Mouse (Mus musculus) hindbrain, postnatal 0 days (tissue): ENCODE measurements around the gene Amz2. TPM values are rescaled to one million over a fixed set of nuclear protein-coding genes. Genes with fewer than 3 reads are reported as not detected.

Experiments used
- ATAC-seq: fragments of 200-750 bp; cut with Nextera tagmentation; 2 replicates; pipeline ENCODE4 v1.8.0; 2017; ENCODE audit warnings: mild to moderate bottlenecking, moderate TSS enrichment, moderate library complexity
- DNase-seq: peaks from one replicate; pipeline ENCODE4 v3.0.0-alpha.2; 2015; ENCODE audit warnings: low spot score
- H3K27ac ChIP-seq: fragments of 300-500 bp; sonication (generic); 2 replicates; pipeline ENCODE4 v1.5.1; 2014; ENCODE audit warnings: mild to moderate bottlenecking
- H3K27me3 ChIP-seq: fragments of 300-500 bp; sonication (generic); 2 replicates; pipeline ENCODE4 v1.6.1; 2014; ENCODE audit warnings: low read length, mixed read lengths; ENCODE audit not compliant: insufficient read depth
- H3K36me3 ChIP-seq: fragments of 300-500 bp; sonication (generic); 2 replicates; pipeline ENCODE4 v1.6.1; 2014; ENCODE audit warnings: low read length, mixed read lengths; ENCODE audit not compliant: insufficient read depth
- H3K4me1 ChIP-seq: fragments of 300-500 bp; sonication (generic); 2 replicates; pipeline ENCODE4 v1.6.1; 2014; ENCODE audit warnings: antibody characterized with exemption, low read length, mixed read lengths; ENCODE audit not compliant: insufficient read depth
- H3K4me2 ChIP-seq: fragments of 300-500 bp; sonication (generic); 2 replicates; pipeline ENCODE4 v1.6.1; 2014; ENCODE audit warnings: low read depth, mild to moderate bottlenecking, low read length, moderate library complexity, mixed read lengths
- H3K4me3 ChIP-seq: fragments of 300-500 bp; sonication (generic); 2 replicates; pipeline ENCODE4 v1.5.1; 2014; ENCODE audit warnings: low read length
- H3K9ac ChIP-seq: fragments of 300-500 bp; sonication (generic); replicated peaks from 2 replicates; pipeline ENCODE4 v1.6.1; 2014; ENCODE audit warnings: mild to moderate bottlenecking, low read length, moderate library complexity, mixed read lengths
- H3K9me3 ChIP-seq: fragments of 300-500 bp; sonication (generic); 2 replicates; pipeline ENCODE4 v1.6.1; 2016; ENCODE audit warnings: low read length, mixed read lengths
- CTCF ChIP-seq: IDR thresholded peaks from 2 replicates; pipeline ENCODE4 v1.5.1; 2016; ENCODE audit warnings: antibody characterized with exemption, control low read depth, low read depth
- WGBS: fragments of 180-500 bp; shearing (Covaris S2); extraction: QIAGEN DNeasy Blood & Tissue Kit; methylation state at CpG from one replicate; pipeline ENCODE4 v1.1.7; 2014; 5-methylcytosine and 5-hydroxymethylcytosine counted together
- polyA plus RNA-seq: library from polyadenylated mRNA; unstranded; fragments of >200 nt; fragmentation: Nextera tagmentation; extraction: Ambion mirVana; gene quantifications from 2 replicates; pipeline ENCODE4 v1.2.1, GENCODE M21; 2015
- total RNA-seq: library from RNA; depleted of rRNA; stranded (reverse); fragments of >200 nt; gene quantifications from 2 replicates; pipeline ENCODE4 v1.2.3, GENCODE M21; 2014

The Amz2 gene
- total and polyA plus RNA-seq, 2 experiments from 2014 or later = 38.4 to 145 TPM

- no peak for DNase-seq
- Histone ChIP-seq H3K9me3 (no peaks in the 10 kb centered on the region), H3K27ac (no peak overlapping the region), H3K36me3 (peaks cover 5% of the 10 kb centered on the region; the same call in 1 of the 2 replicates), H3K4me2 (no peak overlapping the region), H3K4me1 (no peaks in the 10 kb centered on the region), H3K9ac (no peak overlapping the region), H3K27me3 (no peaks in the 10 kb centered on the region), H3K4me3 (no peak overlapping the region)
- ATAC-seq = no peak
- no peak for TF ChIP-seq CTCF
- 69% methylated on average over 5 of the region's 5 CpGs for WGBS
Observed at GRCm38 (mm10) chr11:109442166-109442730, 16.5 kb downstream of the Amz2 start.

GRCm38 (mm10) chr11:109443468-109444263, 17.9 kb downstream of the Amz2 start:
- WGBS = 90% methylated on average over 8 of the region's 8 CpGs
- H3K4me3 ChIP-seq = no peak overlapping the region

GRCm38 (mm10) chr11:109444600-109444999, 18.9 kb downstream of the Amz2 start:
- ATAC-seq (no peak), DNase-seq (peak; percentile 38)
- Histone ChIP-seq H3K4me2 (no peak overlapping the region), H3K9me3 (no peaks in the 10 kb centered on the region), H3K27me3 (no peaks in the 10 kb centered on the region), H3K9ac (no peak overlapping the region), H3K36me3 (no peaks in the 10 kb centered on the region), H3K27ac (no peak overlapping the region), H3K4me3 (no peak overlapping the region), H3K4me1 (no peaks in the 10 kb centered on the region)
- peak; percentile 52 for TF ChIP-seq CTCF
- 51% methylated on average over 7 of the region's 7 CpGs for WGBS

More at GRCm38 (mm10) chr11:109443468-109444263, 17.9 kb downstream of the Amz2 start:
- H3K36me3 ChIP-seq = no peaks in the 10 kb centered on the region
- H3K4me1 ChIP-seq = no peaks in the 10 kb centered on the region
- no peaks in the 10 kb centered on the region for H3K9me3 ChIP-seq
- DNase-seq (no peak), ATAC-seq (no peak)
- no peaks in the 10 kb centered on the region for H3K27me3 ChIP-seq
- H3K9ac ChIP-seq = no peak overlapping the region
- no peak overlapping the region for H3K27ac ChIP-seq
- no peak; the same call in 1 of the 2 replicates for TF ChIP-seq CTCF
- H3K4me2 ChIP-seq = no peak overlapping the region

- no peaks in the 10 kb centered on the region for H3K4me1 ChIP-seq
- no peak overlapping the region for H3K27ac ChIP-seq
- TF ChIP-seq CTCF = peak; percentile 84
- no peak overlapping the region for H3K9ac ChIP-seq
- 52% methylated on average over 13 of the region's 13 CpGs for WGBS
- peak; percentile 70 for ATAC-seq
- no peaks in the 10 kb centered on the region for H3K36me3 ChIP-seq
- H3K4me2 ChIP-seq = no peak overlapping the region
- no peaks in the 10 kb centered on the region for H3K9me3 ChIP-seq
- H3K4me3 ChIP-seq = no peak overlapping the region
- peak; percentile 84 for DNase-seq
- H3K27me3 ChIP-seq = no peaks in the 10 kb centered on the region
Observed at GRCm38 (mm10) chr11:109445438-109446035, 19.8 kb downstream of the Amz2 start.

- ATAC-seq = no peak
- Histone ChIP-seq H3K4me1 (no peaks in the 10 kb centered on the region), H3K4me2 (no peak overlapping the region), H3K9me3 (no peaks in the 10 kb centered on the region), H3K4me3 (no peak overlapping the region), H3K27me3 (no peaks in the 10 kb centered on the region), H3K36me3 (peaks cover 5% of the 10 kb centered on the region; the same call in 1 of the 2 replicates), H3K27ac (no peak overlapping the region), H3K9ac (no peak overlapping the region)
- WGBS = 87% methylated on average over 11 of the region's 11 CpGs
- TF ChIP-seq CTCF = no peak
- DNase-seq = no peak
Observed at GRCm38 (mm10) chr11:109451169-109451568, 25.4 kb downstream of the Amz2 start.

GRCm38 (mm10) chr11:109456261-109456660, 30.5 kb downstream of the Amz2 start:
- no peak for TF ChIP-seq CTCF
- 89% methylated on average over 5 of the region's 5 CpGs for whole genome bisulfite sequencing
- Histone ChIP-seq H3K27ac (no peak overlapping the region), H3K4me2 (no peak overlapping the region), H3K4me3 (no peak overlapping the region), H3K9me3 (no peaks in the 10 kb centered on the region), H3K36me3 (peaks cover 5% of the 10 kb centered on the region; the same call in 1 of the 2 replicates), H3K9ac (no peak overlapping the region), H3K4me1 (no peaks in the 10 kb centered on the region), H3K27me3 (no peaks in the 10 kb centered on the region)
- no peak for ATAC-seq
- DNase-seq = no peak
